Mouse (Mus musculus) MEL (cell line): ENCODE data around the gene Cdc42. TPM values are rescaled to one million over a fixed set of nuclear protein-coding genes. Genes with fewer than 3 reads are reported as not detected.

Source experiments
- DNase-seq: peaks from one replicate; pipeline ENCODE4 v3.0.0; 2011; ENCODE audit warnings: low read depth, low spot score
- H3K27ac ChIP-seq: 2 replicates; pipeline ENCODE4 v1.5.1; 2012; ENCODE audit warnings: low read depth, mild to moderate bottlenecking, control low read depth, low read length, moderate library complexity; ENCODE audit not compliant: control insufficient read depth
- H3K27me3 ChIP-seq, 2 experiments: fragments of 150-350 bp in 1 of 2; sonication (generic) in 1 of 2; 2 replicates each; pipeline ENCODE4 v1.6.1; 2012; ENCODE audit warnings: low read length in 2 of 2, mild to moderate bottlenecking in 2 of 2, improper control_type of control experiment in 1 of 2, moderate library complexity in 1 of 2; ENCODE audit not compliant: insufficient read depth in 2 of 2, control insufficient read depth in 1 of 2
- H3K36me3 ChIP-seq, 2 experiments: 2 replicates each; pipeline ENCODE4 v1.6.1; 2012 to 2014; ENCODE audit warnings: low read length in 2 of 2, improper control_type of control experiment in 1 of 2, inconsistent platforms in 1 of 2, mild to moderate bottlenecking in 1 of 2; ENCODE audit not compliant: insufficient read depth in 2 of 2, control insufficient read depth in 1 of 2
- H3K4me1 ChIP-seq, 2 experiments: fragments of 150-350 bp in 1 of 2; sonication (generic) in 1 of 2; 2 replicates each; pipeline ENCODE4 v1.6.1; 2012; ENCODE audit warnings: low read length in 2 of 2, improper control_type of control experiment in 1 of 2, mild to moderate bottlenecking in 1 of 2; ENCODE audit not compliant: insufficient read depth in 2 of 2, control insufficient read depth in 1 of 2
- H3K4me3 ChIP-seq, 2 experiments: fragments of 150-350 bp in 1 of 2; sonication (generic) in 1 of 2; 2 replicates each; pipeline ENCODE4 v1.5.1; 2012; ENCODE audit warnings: low read depth in 2 of 2, low read length in 2 of 2, mild to moderate bottlenecking in 2 of 2, moderate library complexity in 2 of 2, control low read depth in 1 of 2, improper control_type of control experiment in 1 of 2; ENCODE audit not compliant: control insufficient read depth in 1 of 2, insufficient read depth in 1 of 2
- H3K79me2 ChIP-seq: 2 replicates; pipeline ENCODE4 v1.6.1; 2012; ENCODE audit warnings: mild to moderate bottlenecking, low read length, moderate library complexity; ENCODE audit not compliant: control insufficient read depth, poor library complexity, insufficient read depth
- H3K9ac ChIP-seq: 2 replicates; pipeline ENCODE4 v1.6.1; 2012; ENCODE audit warnings: low read depth, mild to moderate bottlenecking, control low read depth, low read length, moderate library complexity; ENCODE audit not compliant: control insufficient read depth, poor library complexity, severe bottlenecking
- H3K9me3 ChIP-seq: fragments of 150-350 bp; sonication (generic); replicated peaks from 2 replicates; pipeline ENCODE4 v1.6.1; 2012; ENCODE audit warnings: mild to moderate bottlenecking, low read length, improper control_type of control experiment, moderate library complexity; ENCODE audit not compliant: insufficient read depth
- CTCF ChIP-seq, 3 experiments: IDR thresholded peaks in 2 of 3; conservative IDR thresholded peaks in 1 of 3; 2 replicates each; pipeline ENCODE4 v1.5.1; 2011 to 2012; ENCODE audit warnings: low read length in 3 of 3, low read depth in 2 of 3, mild to moderate bottlenecking in 2 of 3, improper control_type of control experiment in 1 of 3, inconsistent platforms in 1 of 3, mixed read lengths in 1 of 3, moderate library complexity in 1 of 3; ENCODE audit not compliant: control insufficient read depth in 1 of 3, insufficient read depth in 1 of 3, poor library complexity in 1 of 3, severe bottlenecking in 1 of 3
- E2F4 ChIP-seq: IDR thresholded peaks from 2 replicates; pipeline ENCODE4 v1.6.1; 2011; ENCODE audit warnings: low read depth, low read length, improper control_type of control experiment, borderline replicate concordance
- EP300 ChIP-seq, 2 experiments: IDR thresholded peaks; 2 replicates each; pipeline ENCODE4 v1.6.1; 2011; ENCODE audit warnings: improper control_type of control experiment in 2 of 2, low read length in 2 of 2, low read depth in 1 of 2, mild to moderate bottlenecking in 1 of 2
- MAX ChIP-seq: IDR thresholded peaks from 2 replicates; pipeline ENCODE4 v1.6.1; 2011; ENCODE audit warnings: low read length, improper control_type of control experiment
- MAZ ChIP-seq: IDR thresholded peaks from 2 replicates; pipeline ENCODE4 v1.6.1; 2012; ENCODE audit warnings: low read depth, mild to moderate bottlenecking, inconsistent platforms, low read length, improper control_type of control experiment
- MEF2A ChIP-seq: IDR thresholded peaks from 2 replicates; pipeline ENCODE4 v1.6.1; 2014; ENCODE audit warnings: low read depth, mild to moderate bottlenecking, inconsistent platforms, low read length, improper control_type of control experiment; ENCODE audit not compliant: poor library complexity, insufficient replicate concordance, severe bottlenecking; ENCODE audit errors: extremely low read depth
- MXI1 ChIP-seq: IDR thresholded peaks from 2 replicates; pipeline ENCODE4 v1.6.1; 2011; ENCODE audit warnings: mild to moderate bottlenecking, low read depth, low read length, improper control_type of control experiment
- MYC ChIP-seq: IDR thresholded peaks from 2 replicates; pipeline ENCODE4 v1.6.1; 2011; ENCODE audit warnings: low read depth, mild to moderate bottlenecking, low read length, improper control_type of control experiment, moderate library complexity
- NELFE ChIP-seq: IDR thresholded peaks from 2 replicates; pipeline ENCODE4 v1.6.1; 2011; ENCODE audit warnings: low read depth, low read length, improper control_type of control experiment
- NRF1 ChIP-seq: IDR thresholded peaks from 2 replicates; pipeline ENCODE4 v1.6.1; 2014; ENCODE audit warnings: low read depth, mild to moderate bottlenecking, inconsistent platforms, low read length, improper control_type of control experiment, moderate library complexity; ENCODE audit not compliant: poor library complexity, insufficient read depth, severe bottlenecking
- POLR2A ChIP-seq, 2 experiments: IDR thresholded peaks; 2 replicates each; pipeline ENCODE4 v1.6.1; 2011 to 2012; ENCODE audit warnings: low read length in 2 of 2, mild to moderate bottlenecking in 2 of 2, control low read depth in 1 of 2, improper control_type of control experiment in 1 of 2, low read depth in 1 of 2, moderate library complexity in 1 of 2; ENCODE audit not compliant: control insufficient read depth in 1 of 2, insufficient read depth in 1 of 2, poor library complexity in 1 of 2
- POLR2AphosphoS2 ChIP-seq: IDR thresholded peaks from 2 replicates; pipeline ENCODE4 v1.6.1; 2011; ENCODE audit warnings: low read length, improper control_type of control experiment
- POLR2AphosphoS5 ChIP-seq: IDR thresholded peaks from 2 replicates; pipeline ENCODE4 v1.6.1; 2012; ENCODE audit warnings: low read depth, borderline replicate concordance, mild to moderate bottlenecking, inconsistent platforms, low read length, moderate library complexity, mixed read lengths
- TAL1 ChIP-seq: IDR thresholded peaks from 2 replicates; pipeline ENCODE4 v1.6.1; 2012; ENCODE audit warnings: mild to moderate bottlenecking, inconsistent platforms, low read length, moderate library complexity, mixed read lengths
- TBP ChIP-seq: IDR thresholded peaks from 2 replicates; pipeline ENCODE4 v1.8.0; 2011; ENCODE audit warnings: low read depth, low read length, improper control_type of control experiment
- UBTF ChIP-seq: IDR thresholded peaks from 2 replicates; pipeline ENCODE4 v1.6.1; 2012; ENCODE audit warnings: low read depth, mild to moderate bottlenecking, inconsistent platforms, low read length, improper control_type of control experiment, moderate library complexity, borderline replicate concordance; ENCODE audit not compliant: insufficient read depth
- ZKSCAN1 ChIP-seq: IDR thresholded peaks from 2 replicates; pipeline ENCODE4 v1.6.1; 2012; ENCODE audit warnings: low read depth, mild to moderate bottlenecking, inconsistent platforms, low read length, improper control_type of control experiment, moderate library complexity
- ZMIZ1 ChIP-seq: IDR thresholded peaks from 2 replicates; pipeline ENCODE4 v1.6.1; 2012; ENCODE audit warnings: low read depth, mild to moderate bottlenecking, inconsistent platforms, low read length, improper control_type of control experiment, moderate library complexity
- polyA plus RNA-seq, 2 experiments: library from polyadenylated mRNA; stranded (reverse) in 1 of 2; unstranded in 1 of 2; fragments of >175 nt in 1 of 2; fragments of >200 nt in 1 of 2; gene quantifications; 2 replicates each; pipeline versions ENCODE4 v1.2.1 to v1.2.4; 2012; ENCODE audit warnings: low replicate concordance in 2 of 2, low read depth in 1 of 2; ENCODE audit not compliant: insufficient read length in 2 of 2, insufficient read depth in 1 of 2, missing spikeins in 1 of 2
- total RNA-seq: library from RNA; depleted of rRNA; stranded (reverse); fragments of 300-350 nt; gene quantifications from 2 replicates; pipeline ENCODE4 v1.2.3, GENCODE M21; 2012; rRNA removed

Cdc42 gene
- total and polyA plus RNA-seq, 3 experiments = 117 to 203 (median 174) TPM

GRCm38 (mm10) chr4:137271856-137272255 lies 85.7 kb downstream of the Cdc42 start:
- Histone ChIP-seq H3K27me3 (no peaks in the 10 kb centered on the region), H3K36me3 (peaks cover 0 to 3% of the 10 kb centered on the region in 2 experiments; a peak in 1 of 4 replicates), H3K79me2 (no peaks in the 10 kb centered on the region; the same call in 1 of the 2 replicates), H3K4me1 (no peaks in the 10 kb centered on the region), H3K4me3 (no peak overlapping the region)
- DNase-seq = no peak
- TF ChIP-seq ZMIZ1 (no peak), TAL1 (no peak), POLR2AphosphoS2 (no peak), MYC (no peak), EP300 (IDR thresholded peaks at IDR 0.05; ENCODE audit: low read depth in 1 of 2, low read length in 2 of 2) (no peak), ZKSCAN1 (no peak), MAZ (no peak), TBP (no peak), POLR2A (IDR thresholded peaks at IDR 0.05; ENCODE audit: control insufficient read depth in 1 of 2, insufficient read depth in 1 of 2, low read depth in 1 of 2, low read length in 2 of 2, poor library complexity in 1 of 2) (no peak), MXI1 (no peak), POLR2AphosphoS5 (no peak), E2F4 (no peak), MEF2A (no peak), CTCF (IDR thresholded peaks at IDR 0.05 in 2 of 3, conservative IDR thresholded peaks at IDR 0.05 in 1 of 3; ENCODE audit: control insufficient read depth in 1 of 3, insufficient read depth in 1 of 3, low read depth in 2 of 3, low read length in 3 of 3, poor library complexity in 1 of 3, severe bottlenecking in 1 of 3) (no peak), UBTF (no peak), NRF1 (no peak), MAX (no peak), NELFE (no peak)
- TF ChIP-seq, all 39 proteins: peak for 0
- no peak overlapping the region for H3K9ac ChIP-seq
- no peak overlapping the region for H3K27ac ChIP-seq
- H3K9me3 ChIP-seq = no peaks in the 10 kb centered on the region

Other genes with a start within 250 kb of the Cdc42 start
- gene Wnt4, start 80.2 kb downstream of the Cdc42 start, total RNA-seq = not detected in 2 replicates
- not detected for gene Wnt4, start 80.2 kb downstream of the Cdc42 start, polyA plus RNA-seq
- gene Cela3a, start 52.1 kb upstream of the Cdc42 start, total RNA-seq = not detected in 2 replicates
- gene Cela3a, start 52.1 kb upstream of the Cdc42 start, polyA plus RNA-seq = not detected
- gene Cela3b, start 72.8 kb upstream of the Cdc42 start, total RNA-seq = not detected in 2 replicates
- gene Cela3b, start 72.8 kb upstream of the Cdc42 start, polyA plus RNA-seq = not detected
- gene 1700013G24Rik, start 95.6 kb upstream of the Cdc42 start, total RNA-seq = not detected in 2 replicates
- not detected for gene 1700013G24Rik, start 95.6 kb upstream of the Cdc42 start, polyA plus RNA-seq
- 0.04 TPM in 1 of 2 replicates, not detected in the other for gene Hspg2, start 111.0 kb upstream of the Cdc42 start, total RNA-seq
- gene Hspg2, start 111.0 kb upstream of the Cdc42 start, polyA plus RNA-seq = under 1 TPM in 1 of 2 experiments, not detected in 1; 0.04 TPM
- gene Ldlrad2, start 216.8 kb upstream of the Cdc42 start, total RNA-seq = not detected in 2 replicates
- gene Ldlrad2, start 216.8 kb upstream of the Cdc42 start, polyA plus RNA-seq = not detected
- gene Usp48, start 236.0 kb upstream of the Cdc42 start, total RNA-seq = 25.4 and 27.1 TPM in 2 replicates
- 10 to 100 TPM in 1 of 2 experiments, not detected in 1; 99.6 TPM for gene Usp48, start 236.0 kb upstream of the Cdc42 start, polyA plus RNA-seq